Mouse (Mus musculus): ENCODE data around the gene Arhgap28. TPM values are rescaled to one million over a fixed set of nuclear protein-coding genes. Genes with fewer than 3 reads are reported as not detected.

The Arhgap28 gene
- polyA plus RNA-seq, 1 experiment, result 0.77 TPM

DNA sequence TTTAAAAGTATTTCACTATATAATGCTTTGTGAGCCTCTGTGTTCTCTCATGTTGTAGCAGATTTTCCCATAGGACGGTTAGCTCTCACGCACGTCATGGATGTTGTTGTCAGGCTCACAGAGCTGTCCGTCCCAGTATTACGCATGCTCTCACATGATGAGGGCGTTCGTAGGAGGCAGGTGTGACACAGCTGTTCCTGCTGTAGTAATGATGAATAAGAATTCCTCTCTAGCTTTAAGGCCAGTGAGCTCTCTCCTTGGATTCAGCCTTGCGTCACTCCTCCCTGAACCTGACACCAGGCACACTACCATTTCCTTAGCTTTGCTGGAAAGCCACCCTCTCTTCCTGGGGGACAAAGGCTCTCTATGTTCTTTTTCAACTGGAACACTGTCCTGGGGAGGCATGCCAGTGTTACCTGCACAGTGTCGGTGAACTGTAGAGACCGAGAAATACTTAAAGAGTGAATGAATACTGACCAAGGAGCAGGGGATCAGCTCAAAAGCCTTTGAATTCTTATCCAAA is 96.3 kb downstream of the Arhgap28 start:
- 95% methylated on average over 10 of the region's 10 CpGs for WGBS
- Histone ChIP-seq H3K36me3 (ENCODE audit: control insufficient read depth, insufficient read depth, low read length) (no peaks in the 10 kb centered on the region), H3K27ac (ENCODE audit: control insufficient read depth, insufficient read depth, low read length) (no peak overlapping the region), H3K27me3 (ENCODE audit: control insufficient read depth, insufficient read depth, low read length) (no peaks in the 10 kb centered on the region), H3K4me1 (replicated peaks; ENCODE audit: control insufficient read depth, insufficient read depth, low read length) (no peaks in the 10 kb centered on the region), H3K4me3 (ENCODE audit: control insufficient read depth, insufficient read depth, low read length) (no peak overlapping the region)
- DNase-seq, result no peak
- no peak for TF ChIP-seq CTCF (IDR thresholded peaks at IDR 0.05; ENCODE audit: borderline replicate concordance, control insufficient read depth, extremely low read depth, insufficient read depth, low read length, poor library complexity)
- no peak for TF ChIP-seq POLR2A (IDR thresholded peaks at IDR 0.05; ENCODE audit: control insufficient read depth, extremely low read depth, insufficient read depth, low read length, poor library complexity)

DNA sequence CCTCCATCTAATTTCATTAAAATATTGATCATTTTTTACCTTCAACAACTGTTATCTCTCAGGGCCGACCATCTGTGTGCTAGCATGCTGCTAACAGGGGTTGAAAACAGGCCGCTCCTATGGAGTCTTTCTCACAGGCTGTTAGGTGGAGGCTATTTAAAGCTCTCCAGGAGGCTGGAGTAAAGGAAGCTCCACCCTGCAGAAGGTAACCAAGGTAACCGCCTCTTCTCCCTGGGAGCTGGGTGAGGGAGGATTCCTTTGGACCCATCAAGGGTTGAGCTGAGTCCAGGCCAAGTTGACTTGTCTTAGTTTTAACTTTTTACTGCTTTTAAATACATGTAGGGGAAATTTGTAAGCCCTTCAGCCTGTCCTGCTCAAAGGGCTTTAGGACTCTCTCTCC is 97.7 kb downstream of the Arhgap28 start:
- H3K27me3 ChIP-seq (ENCODE audit: control insufficient read depth, insufficient read depth, low read length), result no peaks in the 10 kb centered on the region
- H3K4me3 ChIP-seq (ENCODE audit: control insufficient read depth, insufficient read depth, low read length), result no peak overlapping the region
- H3K4me1 ChIP-seq (replicated peaks; ENCODE audit: control insufficient read depth, insufficient read depth, low read length), result no peaks in the 10 kb centered on the region
- H3K36me3 ChIP-seq (ENCODE audit: control insufficient read depth, insufficient read depth, low read length), result no peaks in the 10 kb centered on the region
- DNase-seq, result no peak
- no peak overlapping the region for H3K27ac ChIP-seq (ENCODE audit: control insufficient read depth, insufficient read depth, low read length)
- WGBS, result 94% methylated on average over 3 of the region's 3 CpGs
- TF ChIP-seq CTCF (IDR thresholded peaks at IDR 0.05; ENCODE audit: borderline replicate concordance, control insufficient read depth, extremely low read depth, insufficient read depth, low read length, poor library complexity), result no peak
- TF ChIP-seq POLR2A (IDR thresholded peaks at IDR 0.05; ENCODE audit: control insufficient read depth, extremely low read depth, insufficient read depth, low read length, poor library complexity), result no peak

DNA sequence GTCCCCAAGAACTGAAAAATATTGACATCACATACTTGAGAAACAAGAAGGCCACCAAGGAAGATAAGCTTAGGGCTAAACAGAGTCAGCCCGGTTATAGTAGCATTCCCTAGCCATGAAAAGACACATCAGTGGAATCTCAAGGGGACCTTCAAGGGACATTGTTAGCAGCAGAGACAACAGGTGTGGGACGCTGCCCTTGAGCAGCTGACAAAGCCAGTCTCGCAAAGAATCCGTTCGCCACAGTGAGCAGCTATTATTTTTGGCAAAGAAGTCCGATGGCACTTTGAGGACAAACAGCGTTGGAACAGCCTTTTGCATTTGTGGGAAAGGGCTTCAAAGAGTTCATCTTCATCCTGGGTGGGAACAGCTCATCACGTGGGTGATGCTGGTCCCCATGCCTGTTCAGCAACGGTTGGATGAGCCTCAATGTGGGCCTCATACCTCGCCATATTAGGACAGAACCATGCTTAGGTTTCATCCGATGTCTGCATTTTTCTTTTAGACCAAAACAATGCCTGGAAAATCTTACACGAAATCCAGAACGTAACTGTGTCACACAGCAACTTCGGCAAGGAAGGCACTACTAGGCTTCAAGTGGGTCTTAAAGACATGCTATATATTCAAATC is 99.5 kb downstream of the Arhgap28 start:
- 95% methylated on average over 14 of the region's 14 CpGs for WGBS
- H3K27me3 ChIP-seq (ENCODE audit: control insufficient read depth, insufficient read depth, low read length), result no peaks in the 10 kb centered on the region
- no peaks in the 10 kb centered on the region for H3K4me1 ChIP-seq (replicated peaks; ENCODE audit: control insufficient read depth, insufficient read depth, low read length)
- no peak overlapping the region for H3K27ac ChIP-seq (ENCODE audit: control insufficient read depth, insufficient read depth, low read length)
- no peak for TF ChIP-seq CTCF (IDR thresholded peaks at IDR 0.05; ENCODE audit: borderline replicate concordance, control insufficient read depth, extremely low read depth, insufficient read depth, low read length, poor library complexity)
- TF ChIP-seq POLR2A (IDR thresholded peaks at IDR 0.05; ENCODE audit: control insufficient read depth, extremely low read depth, insufficient read depth, low read length, poor library complexity), result no peak
- H3K36me3 ChIP-seq (ENCODE audit: control insufficient read depth, insufficient read depth, low read length), result no peaks in the 10 kb centered on the region
- H3K4me3 ChIP-seq (ENCODE audit: control insufficient read depth, insufficient read depth, low read length), result no peak overlapping the region
- no peak for DNase-seq

DNA sequence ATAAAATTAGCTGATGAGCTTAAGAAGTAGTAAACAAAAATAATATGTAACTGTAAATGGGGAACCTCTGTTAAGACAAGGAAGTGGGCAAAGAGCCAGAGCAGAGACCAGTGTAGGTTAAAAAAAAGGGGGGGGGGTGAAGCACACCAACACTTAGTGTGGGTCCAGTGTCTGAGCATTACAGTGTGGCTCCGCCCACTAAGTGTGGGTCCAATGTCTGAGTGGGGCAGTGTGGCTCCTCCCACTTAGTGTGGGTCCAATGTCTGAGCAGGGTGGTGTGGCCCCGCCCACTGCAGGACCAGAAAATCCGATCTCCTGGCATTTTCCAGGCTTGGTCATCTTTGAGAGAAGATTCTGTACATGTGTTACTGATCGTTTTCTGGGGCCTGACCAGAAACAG is 101.1 kb downstream of the Arhgap28 start:
- Histone ChIP-seq H3K4me1 (replicated peaks; ENCODE audit: control insufficient read depth, insufficient read depth, low read length) (no peaks in the 10 kb centered on the region), H3K27ac (ENCODE audit: control insufficient read depth, insufficient read depth, low read length) (no peak overlapping the region), H3K27me3 (ENCODE audit: control insufficient read depth, insufficient read depth, low read length) (no peaks in the 10 kb centered on the region), H3K4me3 (ENCODE audit: control insufficient read depth, insufficient read depth, low read length) (no peak overlapping the region), H3K36me3 (ENCODE audit: control insufficient read depth, insufficient read depth, low read length) (no peaks in the 10 kb centered on the region)
- TF ChIP-seq POLR2A (IDR thresholded peaks at IDR 0.05; ENCODE audit: control insufficient read depth, extremely low read depth, insufficient read depth, low read length, poor library complexity) (no peak), CTCF (IDR thresholded peaks at IDR 0.05; ENCODE audit: borderline replicate concordance, control insufficient read depth, extremely low read depth, insufficient read depth, low read length, poor library complexity) (no peak)
- DNase-seq, result no peak
- WGBS, result 92% methylated on average over 4 of the region's 4 CpGs

DNA sequence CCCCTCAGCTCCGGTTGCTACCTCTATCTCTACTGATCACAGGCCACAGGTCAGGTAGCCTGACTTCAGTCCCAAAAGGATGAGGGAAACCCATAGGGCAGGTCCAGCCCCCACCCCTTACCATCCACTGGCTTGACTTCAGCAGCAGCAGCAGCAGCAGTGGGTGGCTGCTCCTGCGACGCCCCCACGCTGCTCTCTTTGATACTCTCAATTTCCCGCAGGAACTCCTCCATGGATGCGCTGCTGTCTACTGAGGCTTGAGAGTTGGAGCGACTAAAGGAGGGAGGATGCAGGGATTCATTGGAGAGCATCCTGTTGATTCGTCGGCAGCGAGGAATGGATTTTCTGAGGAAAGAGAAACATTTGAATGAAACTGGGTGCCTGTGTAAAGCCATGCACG is 102.8 kb downstream of the Arhgap28 start:
- WGBS, result 94% methylated on average over 11 of the region's 11 CpGs
- no peak for TF ChIP-seq CTCF (IDR thresholded peaks at IDR 0.05; ENCODE audit: borderline replicate concordance, control insufficient read depth, extremely low read depth, insufficient read depth, low read length, poor library complexity)
- no peak for TF ChIP-seq POLR2A (IDR thresholded peaks at IDR 0.05; ENCODE audit: control insufficient read depth, extremely low read depth, insufficient read depth, low read length, poor library complexity)
- no peak overlapping the region for H3K27ac ChIP-seq (ENCODE audit: control insufficient read depth, insufficient read depth, low read length)

DNA sequence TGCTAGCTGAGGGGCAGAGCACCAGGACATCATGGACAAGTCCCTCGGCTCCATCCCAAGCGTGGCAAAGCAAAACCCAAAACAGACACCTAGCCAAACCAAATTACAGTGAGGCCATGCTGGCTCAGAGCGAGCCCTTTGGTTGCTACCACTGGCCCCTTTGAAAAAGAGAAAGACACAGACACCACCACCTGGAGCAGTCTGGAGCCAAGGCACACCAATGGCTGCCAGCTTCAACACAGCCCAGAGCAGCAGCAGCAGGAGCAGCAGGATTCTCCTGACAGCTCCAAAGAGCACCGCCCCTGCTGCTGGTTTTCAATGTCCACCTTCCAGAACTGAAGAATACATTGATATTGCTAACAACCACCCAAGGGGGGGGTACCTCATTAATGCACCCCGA is 104.5 kb downstream of the Arhgap28 start:
- H3K27ac ChIP-seq (ENCODE audit: control insufficient read depth, insufficient read depth, low read length), result no peak overlapping the region
- no peaks in the 10 kb centered on the region for H3K4me1 ChIP-seq (replicated peaks; ENCODE audit: control insufficient read depth, insufficient read depth, low read length)
- 93% methylated on average over 5 of the region's 5 CpGs for WGBS
- H3K4me3 ChIP-seq (ENCODE audit: control insufficient read depth, insufficient read depth, low read length), result no peak overlapping the region
- no peaks in the 10 kb centered on the region for H3K36me3 ChIP-seq (ENCODE audit: control insufficient read depth, insufficient read depth, low read length)
- TF ChIP-seq CTCF (IDR thresholded peaks at IDR 0.05; ENCODE audit: borderline replicate concordance, control insufficient read depth, extremely low read depth, insufficient read depth, low read length, poor library complexity), result no peak
- TF ChIP-seq POLR2A (IDR thresholded peaks at IDR 0.05; ENCODE audit: control insufficient read depth, extremely low read depth, insufficient read depth, low read length, poor library complexity), result no peak
- no peak for DNase-seq
- H3K27me3 ChIP-seq (ENCODE audit: control insufficient read depth, insufficient read depth, low read length), result no peaks in the 10 kb centered on the region

More for the DNA sequence above, 102.8 kb downstream of the Arhgap28 start:
- Histone ChIP-seq H3K27me3 (ENCODE audit: control insufficient read depth, insufficient read depth, low read length) (no peaks in the 10 kb centered on the region), H3K4me3 (ENCODE audit: control insufficient read depth, insufficient read depth, low read length) (no peak overlapping the region), H3K4me1 (replicated peaks; ENCODE audit: control insufficient read depth, insufficient read depth, low read length) (no peaks in the 10 kb centered on the region), H3K36me3 (ENCODE audit: control insufficient read depth, insufficient read depth, low read length) (no peaks in the 10 kb centered on the region)
- DNase-seq, result no peak

Measured in thymus, adult 2 months (tissue).